Mouse (Mus musculus) midbrain, postnatal 0 days (tissue): Measurements from ENCODE around the gene Slc20a1. TPM values are rescaled to one million over a fixed set of nuclear protein-coding genes. Genes with fewer than 3 reads are reported as not detected.
A peak's percentile ranks its signal among the peaks of the same experiment; 100 is the strongest.

Source experiments
- ATAC-seq: fragments of 200-750 bp; cut with Nextera tagmentation; 2 replicates; pipeline ENCODE4 v1.8.0; 2017; ENCODE audit warnings: moderate number of reproducible peaks, mild to moderate bottlenecking, moderate TSS enrichment, moderate library complexity; ENCODE audit not compliant: low FRiP score
- DNase-seq: peaks from one replicate; pipeline ENCODE4 v3.0.0-alpha.2; 2015; ENCODE audit warnings: low spot score
- H3K27ac ChIP-seq: fragments of 300-500 bp; sonication (generic); 2 replicates; pipeline ENCODE4 v1.5.1; 2014; ENCODE audit warnings: low read depth, mild to moderate bottlenecking, low read length, mixed read lengths
- H3K27me3 ChIP-seq: fragments of 300-500 bp; sonication (generic); 2 replicates; pipeline ENCODE4 v1.6.1; 2014; ENCODE audit warnings: low read length, control low read depth, mixed read lengths; ENCODE audit not compliant: insufficient read depth
- H3K36me3 ChIP-seq: fragments of 300-500 bp; sonication (generic); 2 replicates; pipeline ENCODE4 v1.6.1; 2014; ENCODE audit warnings: low read length, control low read depth, mixed read lengths; ENCODE audit not compliant: insufficient read depth
- H3K4me1 ChIP-seq: fragments of 300-500 bp; sonication (generic); 2 replicates; pipeline ENCODE4 v1.6.1; 2014; ENCODE audit warnings: mild to moderate bottlenecking, control low read depth, antibody characterized with exemption, low read length, mixed read lengths; ENCODE audit not compliant: insufficient read depth
- H3K4me2 ChIP-seq: fragments of 300-500 bp; sonication (generic); 2 replicates; pipeline ENCODE4 v1.6.1; 2014; ENCODE audit warnings: low read depth, mild to moderate bottlenecking, low read length, mixed read lengths; ENCODE audit not compliant: poor library complexity, severe bottlenecking
- H3K4me3 ChIP-seq: fragments of 300-500 bp; sonication (generic); 2 replicates; pipeline ENCODE4 v1.5.1; 2014; ENCODE audit warnings: low read depth, mild to moderate bottlenecking, low read length, moderate library complexity
- H3K9ac ChIP-seq: fragments of 300-500 bp; sonication (generic); replicated peaks from 2 replicates; pipeline ENCODE4 v1.6.1; 2014; ENCODE audit warnings: mild to moderate bottlenecking, low read length, moderate library complexity, mixed read lengths; ENCODE audit not compliant: poor library complexity, severe bottlenecking
- H3K9me3 ChIP-seq: fragments of 300-500 bp; sonication (generic); 2 replicates; pipeline ENCODE4 v1.6.1; 2016; ENCODE audit warnings: low read length, control low read depth
- CTCF ChIP-seq: IDR thresholded peaks from 2 replicates; pipeline ENCODE4 v1.5.1; 2016; ENCODE audit warnings: antibody characterized with exemption, mild to moderate bottlenecking
- WGBS: fragments of 180-500 bp; shearing (Covaris S2); extraction: QIAGEN DNeasy Blood & Tissue Kit; methylation state at CpG from one replicate; pipeline ENCODE4 v1.1.7; 2014; 5-methylcytosine and 5-hydroxymethylcytosine counted together
- polyA plus RNA-seq: library from polyadenylated mRNA; unstranded; fragments of >200 nt; fragmentation: Nextera tagmentation; extraction: Ambion mirVana; gene quantifications from 2 replicates; pipeline ENCODE4 v1.2.1, GENCODE M21; 2015
- total RNA-seq: library from RNA; depleted of rRNA; stranded (reverse); fragments of >200 nt; gene quantifications from 2 replicates; pipeline ENCODE4 v1.2.3, GENCODE M21; 2014; rRNA removed

The Slc20a1 gene
- total and polyA plus RNA-seq, 2 experiments from 2014 or later, result 47.7 to 80.0 TPM

DNA sequence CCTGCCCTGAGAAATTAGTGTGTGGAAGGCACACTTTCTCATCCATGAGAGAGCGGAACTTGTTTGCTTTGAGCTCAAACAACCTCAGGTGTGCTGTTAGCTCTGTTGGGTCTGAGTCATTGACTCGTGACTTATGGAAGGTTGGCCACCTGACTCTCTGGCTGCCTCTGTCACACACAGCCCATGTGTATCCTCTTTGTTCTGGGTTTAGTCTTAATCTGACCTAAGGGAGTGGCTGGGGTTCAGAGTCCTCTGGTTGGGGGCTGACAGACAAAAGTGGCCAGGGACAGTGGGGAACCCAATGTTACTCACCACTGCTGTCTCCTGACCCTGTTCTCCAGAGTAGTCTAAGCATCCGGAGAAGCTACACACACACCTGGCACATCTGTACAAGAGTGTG lies 59.5 kb downstream of the Slc20a1 start:
- ATAC-seq, result no peak

GRCm38 (mm10) chr2:129258475-129259211 lies 60.1 kb downstream of the Slc20a1 start:
- TF ChIP-seq CTCF, result peak; percentile 97
- Histone ChIP-seq H3K9ac (no peak overlapping the region), H3K27ac (no peak overlapping the region), H3K4me1 (peaks cover 3% of the 10 kb centered on the region; the same call in 1 of the 2 replicates), H3K4me3 (no peak overlapping the region), H3K27me3 (no peaks in the 10 kb centered on the region), H3K9me3 (no peaks in the 10 kb centered on the region), H3K4me2 (peak overlapping the region; percentile 5; the same call in 1 of the 2 replicates), H3K36me3 (no peaks in the 10 kb centered on the region)
- 30% methylated on average over 6 of the region's 7 CpGs for WGBS
- DNase-seq (peak; percentile 91), ATAC-seq (peak; percentile 68)

More for the DNA sequence above, 59.5 kb downstream of the Slc20a1 start:
- TF ChIP-seq CTCF, result no peak
- Histone ChIP-seq H3K4me1 (peaks cover 3% of the 10 kb centered on the region; the same call in 1 of the 2 replicates), H3K9me3 (no peaks in the 10 kb centered on the region), H3K9ac (no peak overlapping the region), H3K4me2 (no peak overlapping the region), H3K27ac (no peak overlapping the region), H3K4me3 (no peak overlapping the region), H3K27me3 (no peaks in the 10 kb centered on the region), H3K36me3 (no peaks in the 10 kb centered on the region)
- WGBS, result 88% methylated on average over 3 of the region's 3 CpGs
- DNase-seq, result no peak

DNA sequence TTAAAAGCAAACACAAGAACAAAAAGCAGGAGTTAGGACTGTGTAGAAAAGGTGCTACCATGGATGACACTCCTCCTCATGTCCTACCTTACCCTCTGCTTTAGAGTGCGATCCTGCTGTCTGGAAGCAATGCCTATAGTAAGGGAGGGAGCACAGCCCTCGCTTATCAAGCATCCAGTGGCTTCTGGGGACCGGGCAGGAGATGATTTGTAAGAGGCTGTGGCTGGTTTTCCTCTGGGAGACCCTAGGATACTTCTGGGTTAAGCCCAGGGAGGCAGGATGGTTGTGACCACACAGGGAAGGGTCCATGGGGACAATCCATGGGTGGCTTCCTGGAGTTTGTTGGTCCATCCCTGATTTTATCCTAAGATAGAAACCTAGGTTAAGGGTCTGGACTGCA lies 62.1 kb downstream of the Slc20a1 start:
- WGBS, result 76% methylated on average over 3 of the region's 3 CpGs
- Histone ChIP-seq H3K4me3 (no peak overlapping the region), H3K9me3 (no peaks in the 10 kb centered on the region), H3K4me2 (no peak overlapping the region), H3K4me1 (peaks cover 3% of the 10 kb centered on the region; the same call in 1 of the 2 replicates), H3K36me3 (no peaks in the 10 kb centered on the region), H3K9ac (0 out of 2 replicates have a peak overlapping the region, but pooled peaks have one; percentile 36), H3K27ac (no peak overlapping the region), H3K27me3 (no peaks in the 10 kb centered on the region)
- ATAC-seq (no peak), DNase-seq (no peak)
- no peak for TF ChIP-seq CTCF

Other genes starting within 250 kb of the Slc20a1 start
- gene Zc3h6, start 231.4 kb upstream of the Slc20a1 start, total RNA-seq, result 6.8 and 8.9 TPM in 2 replicates
- gene Zc3h6, start 231.4 kb upstream of the Slc20a1 start, polyA plus RNA-seq, result 4.8 and 5.9 TPM in 2 replicates
- gene Gm10762, start 231.0 kb upstream of the Slc20a1 start, total RNA-seq, result 26.6 and 29.8 TPM in 2 replicates
- 14.9 and 18.2 TPM in 2 replicates for gene Gm10762, start 231.0 kb upstream of the Slc20a1 start, polyA plus RNA-seq
- gene Vinac1, start 150.6 kb upstream of the Slc20a1 start, total RNA-seq, result 1.8 and 2.3 TPM in 2 replicates
- 0.94 and 1.1 TPM in 2 replicates for gene Vinac1, start 150.6 kb upstream of the Slc20a1 start, polyA plus RNA-seq
- gene Ttl, start 132.8 kb upstream of the Slc20a1 start, total RNA-seq, result 53.7 and 58.0 TPM in 2 replicates
- gene Ttl, start 132.8 kb upstream of the Slc20a1 start, polyA plus RNA-seq, result 28.8 and 30.2 TPM in 2 replicates
- gene Polr1b, start 97.8 kb upstream of the Slc20a1 start, total RNA-seq, result 23.1 and 25.9 TPM in 2 replicates
- gene Polr1b, start 97.8 kb upstream of the Slc20a1 start, polyA plus RNA-seq, result 10.4 and 11.1 TPM in 2 replicates
- gene Chchd5, start 69.1 kb upstream of the Slc20a1 start, total RNA-seq, result 12.2 and 23.6 TPM in 2 replicates
- gene Chchd5, start 69.1 kb upstream of the Slc20a1 start, polyA plus RNA-seq, result 14.1 and 14.5 TPM in 2 replicates
- 2.6 and 5.8 TPM in 2 replicates for gene Ckap2l, start 98.4 kb downstream of the Slc20a1 start, total RNA-seq
- gene Ckap2l, start 98.4 kb downstream of the Slc20a1 start, polyA plus RNA-seq, result 4.8 and 5.0 TPM in 2 replicates
- 0.52 and 0.93 TPM in 2 replicates for gene Il1a, start 111.2 kb downstream of the Slc20a1 start, total RNA-seq
- 0.21 and 0.31 TPM in 2 replicates for gene Il1a, start 111.2 kb downstream of the Slc20a1 start, polyA plus RNA-seq
- not detected in 2 replicates for gene Il1b, start 172.4 kb downstream of the Slc20a1 start, total RNA-seq
- 0.33 TPM in 1 of 2 replicates, not detected in the other for gene Il1b, start 172.4 kb downstream of the Slc20a1 start, polyA plus RNA-seq